Mouse (Mus musculus): ENCODE measurements around the gene Dab2ip.

The Dab2ip gene

GRCm38 (mm10) chr2:35684005-35684404 is 125.9 kb downstream of the Dab2ip start:
- no peak for DNase-seq (ENCODE audit: low spot score)

- no peak for DNase-seq (ENCODE audit: low spot score)
Observed at GRCm38 (mm10) chr2:35684735-35685312, 126.8 kb downstream of the Dab2ip start.

GRCm38 (mm10) chr2:35686104-35686503 is 128.0 kb downstream of the Dab2ip start:
- no peak for DNase-seq (ENCODE audit: low spot score)

- peak; percentile 52 for DNase-seq (ENCODE audit: low spot score)
Observed at GRCm38 (mm10) chr2:35687557-35688070, 129.5 kb downstream of the Dab2ip start.

- DNase-seq (ENCODE audit: low spot score): no peak
Observed at GRCm38 (mm10) chr2:35688121-35688520, 130.1 kb downstream of the Dab2ip start.

- DNase-seq (ENCODE audit: low spot score): no peak
Observed at GRCm38 (mm10) chr2:35688581-35688980, 130.5 kb downstream of the Dab2ip start.

- no peak for DNase-seq (ENCODE audit: low spot score)
Observed at GRCm38 (mm10) chr2:35689881-35690280, 131.8 kb downstream of the Dab2ip start.

GRCm38 (mm10) chr2:35691257-35692049 is 133.4 kb downstream of the Dab2ip start:
- DNase-seq (ENCODE audit: low spot score): peak; percentile 77

- no peak for DNase-seq (ENCODE audit: low spot score)
Observed at GRCm38 (mm10) chr2:35692272-35692900, 134.3 kb downstream of the Dab2ip start.

GRCm38 (mm10) chr2:35693037-35693436 is 135.0 kb downstream of the Dab2ip start:
- no peak for DNase-seq (ENCODE audit: low spot score)

- no peak for DNase-seq (ENCODE audit: low spot score)
Observed at GRCm38 (mm10) chr2:35694111-35694510, 136.0 kb downstream of the Dab2ip start.

- DNase-seq (ENCODE audit: low spot score): no peak
Observed at GRCm38 (mm10) chr2:35696193-35696541, 138.1 kb downstream of the Dab2ip start.

GRCm38 (mm10) chr2:35696542-35697391 is 138.7 kb downstream of the Dab2ip start:
- DNase-seq (ENCODE audit: low spot score): peak; percentile 36

GRCm38 (mm10) chr2:35697768-35698167 is 139.7 kb downstream of the Dab2ip start:
- no peak for DNase-seq (ENCODE audit: low spot score)

GRCm38 (mm10) chr2:35700966-35701365 is 142.9 kb downstream of the Dab2ip start:
- no peak for DNase-seq (ENCODE audit: low spot score)

- DNase-seq (ENCODE audit: low spot score): no peak
Observed at GRCm38 (mm10) chr2:35702001-35702400, 143.9 kb downstream of the Dab2ip start.

GRCm38 (mm10) chr2:35702608-35703007 is 144.5 kb downstream of the Dab2ip start:
- DNase-seq (ENCODE audit: low spot score): peak; percentile 67

GRCm38 (mm10) chr2:35703241-35703640 is 145.2 kb downstream of the Dab2ip start:
- no peak for DNase-seq (ENCODE audit: low spot score)

GRCm38 (mm10) chr2:35712611-35713010 is 154.5 kb downstream of the Dab2ip start:
- no peak for DNase-seq (ENCODE audit: low spot score)

- no peak for DNase-seq (ENCODE audit: low spot score)
Observed at GRCm38 (mm10) chr2:35713460-35713859, 155.4 kb downstream of the Dab2ip start.

- no peak for DNase-seq (ENCODE audit: low spot score)
Observed at GRCm38 (mm10) chr2:35714742-35715167, 156.7 kb downstream of the Dab2ip start.

GRCm38 (mm10) chr2:35715485-35715884 is 157.4 kb downstream of the Dab2ip start:
- no peak for DNase-seq (ENCODE audit: low spot score)

Measured in testis, postnatal 14 days (tissue).